Mouse (Mus musculus) leukemia stem cell, adult 10-12 weeks (primary cell): Measurements from ENCODE around the gene Ska2. TPM values are rescaled to one million over a fixed set of nuclear protein-coding genes. Genes with fewer than 3 reads are reported as not detected.

Experiments used
- polyA plus RNA-seq: library from polyadenylated mRNA; stranded (reverse); fragments of >175 nt; gene quantifications from 2 replicates; pipeline ENCODE4 v1.2.3, GENCODE M21; 2012; ENCODE audit warnings: low replicate concordance

Gene Ska2
- 0.29 and 0.41 TPM in 2 replicates for polyA plus RNA-seq

DNA sequence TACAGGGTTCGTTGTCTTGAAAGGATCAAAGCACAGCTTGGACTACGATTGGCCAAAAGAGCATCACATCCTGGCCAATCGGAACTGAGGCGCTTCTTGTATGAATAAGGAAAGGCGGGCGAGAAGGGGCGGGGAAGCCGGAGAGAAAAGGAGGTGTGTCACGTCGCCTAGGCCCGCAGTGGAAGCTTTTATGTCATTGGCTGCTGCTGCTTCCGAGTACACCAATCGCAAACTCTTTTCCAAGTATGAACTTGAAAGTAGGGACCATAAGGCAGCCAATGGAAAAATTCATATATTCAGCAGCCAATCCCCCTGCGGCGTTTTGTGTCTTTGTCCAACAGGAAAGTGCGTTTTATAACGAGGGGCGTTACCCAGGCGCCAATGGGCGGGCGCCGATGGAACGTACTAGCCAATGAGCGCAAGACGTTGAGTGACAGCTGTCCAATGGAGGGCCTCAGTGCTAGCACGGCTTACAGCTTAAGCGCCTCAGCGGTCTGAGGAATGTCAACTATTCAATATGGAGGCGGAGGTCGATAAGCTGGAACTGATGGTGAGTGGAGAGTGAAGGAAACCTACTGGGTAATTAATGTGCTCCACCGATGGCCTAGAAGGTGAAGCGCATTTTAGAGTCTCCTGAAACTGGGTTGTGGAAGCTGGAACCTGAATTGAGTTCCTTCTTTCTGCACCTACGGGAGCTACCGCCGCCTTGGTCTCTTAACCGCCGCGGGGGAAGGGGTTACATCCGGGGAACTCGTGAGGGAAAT, at the start of gene Ska2:
Gene Ska2, plus strand, starts transcription at position 480 of the 764 bp plus-strand sequence.

DNA sequence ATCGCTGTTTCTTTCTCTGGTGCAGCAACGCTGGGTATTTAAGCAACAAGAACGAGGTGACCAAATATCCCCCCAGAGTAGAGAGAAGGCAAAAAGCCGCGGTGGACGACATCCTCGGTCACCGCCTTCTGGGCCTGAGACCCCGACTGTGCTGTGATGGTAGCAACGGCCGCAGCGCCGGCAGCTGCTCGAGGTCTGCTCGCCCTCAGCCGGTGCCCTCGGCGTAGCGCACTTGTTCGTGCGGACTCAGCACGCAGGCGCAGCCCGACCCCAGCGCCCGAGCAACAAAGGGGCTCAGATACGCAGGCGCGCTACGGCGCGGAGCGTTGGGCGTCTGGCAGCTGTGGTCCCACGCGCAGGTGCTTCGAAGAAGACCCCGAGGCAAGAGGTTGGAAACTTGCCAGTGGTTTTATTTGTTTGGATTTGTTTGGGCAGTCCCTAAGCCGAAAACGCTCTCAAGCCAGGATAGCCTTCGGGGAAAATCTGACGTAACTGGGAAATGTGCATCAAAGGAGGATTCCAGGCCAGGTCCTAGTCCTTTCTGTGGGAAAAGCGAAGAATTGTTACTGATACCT, 35.1 kb upstream of the Ska2 start, which contains the start of gene Gdpd1:
Gene Gdpd1, minus strand, starts transcription at position 197 of the 575 bp plus-strand sequence.

DNA sequence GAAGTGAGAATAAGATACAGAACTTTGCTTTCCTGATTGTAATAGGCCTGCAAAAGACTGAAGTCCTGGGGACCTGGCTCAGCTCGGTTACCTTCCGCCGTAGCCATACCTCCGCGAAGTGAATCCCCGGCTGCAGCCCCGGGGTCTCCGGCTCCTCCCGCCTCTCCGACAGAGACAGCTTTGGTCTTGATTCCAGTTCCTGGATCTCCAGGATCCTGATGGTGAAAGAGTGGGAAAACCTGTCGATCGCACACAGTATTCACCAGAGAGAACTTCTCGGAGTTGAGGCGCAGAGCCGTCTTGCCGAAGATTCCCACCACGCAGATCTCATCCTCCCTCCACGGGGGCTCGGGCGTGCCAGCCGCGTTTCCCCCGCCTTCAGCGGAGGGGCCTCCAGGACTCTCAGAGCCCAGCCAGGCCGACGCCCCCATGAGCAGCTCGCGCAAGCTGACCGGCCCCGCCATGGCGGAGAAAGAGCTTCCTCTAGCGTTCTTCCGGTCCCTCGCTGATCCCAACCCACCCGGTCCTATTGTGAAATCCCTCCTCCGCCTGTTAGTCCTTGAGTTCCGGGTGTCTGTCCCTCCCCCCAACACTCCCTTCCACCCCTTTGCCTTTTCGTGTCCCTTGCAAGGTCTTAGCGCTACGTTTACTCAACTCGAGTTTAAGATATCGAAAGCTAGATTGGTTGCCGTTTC, 22.6 kb upstream of the Ska2 start, which contains the start of gene Smg8:
Gene Smg8, minus strand, starts transcription at position 485 of the 695 bp plus-strand sequence.

DNA sequence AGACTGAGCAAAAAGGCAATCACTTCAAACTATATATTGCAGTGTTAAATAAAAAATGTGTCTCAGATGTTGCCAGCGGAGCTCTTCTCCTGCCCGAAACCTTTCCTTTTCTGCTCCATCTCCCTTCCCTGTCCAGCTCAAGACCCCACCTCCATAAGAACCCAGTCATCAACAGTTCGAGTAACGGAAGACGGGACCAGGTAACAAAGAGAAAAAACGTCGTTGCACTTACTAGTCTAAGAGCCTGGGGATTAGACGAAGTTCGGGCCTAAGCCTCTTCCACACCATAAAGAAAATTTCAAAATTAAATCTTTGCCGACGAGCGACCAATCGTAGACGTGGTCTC, 652 bp upstream of the Ska2 start, which contains the start of gene Prr11:
Gene Prr11, minus strand, starts transcription at position 300 of the 346 bp plus-strand sequence.

DNA sequence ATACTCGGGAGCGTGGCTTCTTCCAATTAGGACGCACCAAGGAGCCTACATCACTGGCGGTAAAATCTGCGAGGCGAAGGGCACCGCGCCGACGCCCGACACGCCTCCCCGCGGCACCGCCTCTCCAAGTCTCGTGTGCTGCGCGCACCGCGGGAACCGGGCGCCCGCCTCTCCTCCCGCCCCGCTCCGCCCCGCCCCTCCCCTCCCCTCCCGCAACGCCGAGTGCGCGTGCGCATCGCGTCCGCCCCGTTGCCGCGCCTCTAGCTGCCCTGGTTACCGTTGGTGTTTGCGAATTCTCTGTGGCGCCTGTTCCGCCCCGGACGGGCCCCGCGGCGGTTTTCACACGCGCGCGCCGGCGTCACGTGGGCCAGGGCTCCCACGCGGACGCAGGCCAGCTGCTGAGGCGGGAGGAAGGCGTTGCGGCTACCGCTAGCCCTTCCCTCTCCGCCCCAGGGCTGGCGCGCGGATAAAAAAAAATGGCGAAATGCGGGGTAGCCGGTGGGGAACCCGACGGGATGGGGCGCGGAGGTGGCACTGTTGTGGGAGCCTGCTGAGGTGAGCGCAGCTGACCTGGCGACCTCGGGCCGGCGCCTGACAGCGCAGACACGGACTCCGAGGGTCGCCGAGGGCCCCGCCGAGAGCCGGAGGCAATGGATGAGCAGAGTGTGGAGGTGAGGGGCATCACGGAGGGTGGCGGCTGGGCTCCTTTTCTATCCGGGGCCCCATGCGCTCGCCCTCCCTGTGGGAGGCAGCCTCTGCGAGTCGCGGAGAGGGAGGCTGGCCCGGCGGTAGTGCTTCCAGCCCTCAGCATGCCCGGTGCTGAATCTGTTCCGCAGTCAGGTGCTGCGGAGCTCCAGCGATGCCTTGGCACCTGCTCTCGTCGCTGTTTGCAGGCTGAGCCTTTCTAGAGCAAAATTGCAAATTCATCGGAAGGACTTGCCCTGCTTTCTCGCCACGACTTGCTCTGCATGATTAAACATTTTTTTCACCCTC, 18.1 kb downstream of the Ska2 start, which contains the start of gene Trim37:
Gene Trim37, plus strand, starts transcription at position 254 of the 993 bp plus-strand sequence.

Other genes starting within 250 kb of the Ska2 start
- 0.62 and 1.4 TPM in 2 replicates for gene Ypel2, start 115.5 kb upstream of the Ska2 start, polyA plus RNA-seq
- gene Gdpd1, start 35.2 kb upstream of the Ska2 start, polyA plus RNA-seq, result 1.1 and 2.1 TPM in 2 replicates
- gene Smg8, start 22.5 kb upstream of the Ska2 start, polyA plus RNA-seq, result 2.4 and 5.2 TPM in 2 replicates
- gene Prr11, start 526 bp upstream of the Ska2 start, polyA plus RNA-seq, result 0.93 and 3.2 TPM in 2 replicates
- 11.3 and 21.6 TPM in 2 replicates for gene Trim37, start 17.8 kb downstream of the Ska2 start, polyA plus RNA-seq
- 7.0 and 15.6 TPM in 2 replicates for gene Ppm1e, start 249.8 kb downstream of the Ska2 start, polyA plus RNA-seq